In the genomic region with DNA sequence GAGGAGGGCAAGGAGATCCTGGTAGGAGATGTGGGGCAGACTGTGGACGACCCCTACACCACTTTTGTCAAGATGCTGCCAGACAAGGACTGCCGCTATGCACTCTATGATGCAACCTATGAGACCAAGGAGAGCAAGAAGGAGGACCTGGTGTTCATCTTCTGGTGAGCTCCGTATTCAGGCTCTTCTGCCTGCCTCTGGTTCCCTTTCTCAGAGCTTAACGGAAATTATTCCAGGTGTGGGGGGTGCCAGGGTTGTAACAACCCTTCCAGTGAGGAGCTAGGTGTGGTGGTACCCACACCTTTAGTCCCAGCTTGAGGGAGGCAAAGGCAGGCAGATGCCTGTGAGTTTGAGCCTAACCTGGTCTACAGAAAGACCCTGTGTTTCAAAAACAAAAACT, we compare ENCODE assay signal across 1 mouse cellular context.
TF ChIP-seq lines count a peak whose summit lies in the region.

No protein-coding gene starts in this region.

TF ChIP-seq in myocyte, 11 proteins besides CTCF, POLR2A, EP300 and RAD21:
- TF ChIP-seq TCF3 (IDR thresholded peaks at IDR 0.05; ENCODE audit: insufficient read length, low read depth), result no peak
- TF ChIP-seq MYOD1 (IDR thresholded peaks at IDR 0.05; ENCODE audit: control insufficient read depth in 1 of 3, insufficient read length in 2 of 3, low read depth in 2 of 3), result no peak
- TF ChIP-seq TCF12 (IDR thresholded peaks at IDR 0.05; ENCODE audit: insufficient read depth, poor library complexity, severe bottlenecking), result no peak
- TF ChIP-seq CEBPB (IDR thresholded peaks at IDR 0.05; ENCODE audit: insufficient read depth, poor library complexity, severe bottlenecking), result no peak
- TF ChIP-seq SRF (IDR thresholded peaks at IDR 0.05; ENCODE audit: control insufficient read depth, insufficient read length, low read depth), result no peak
- TF ChIP-seq E2F4 (IDR thresholded peaks at IDR 0.05; ENCODE audit: insufficient read depth), result no peak
TF ChIP-seq in myocyte: peak in this region for 0.
